Mouse (Mus musculus) naive thymus-derived CD4-positive, alpha-beta T cell, adult 2 months (primary cell): ENCODE measurements at regions not wholly inside any gene's neighbourhood (a gene's known extent, or its start where the extent isn't known, plus 50 kb on each side); places are given as distances from the start of the nearest gene placed in this dataset.

Experiments
- DNase-seq: peaks from one replicate; pipeline ENCODE4 v3.0.0-alpha.2; 2011; ENCODE audit warnings: low read depth

DNA sequence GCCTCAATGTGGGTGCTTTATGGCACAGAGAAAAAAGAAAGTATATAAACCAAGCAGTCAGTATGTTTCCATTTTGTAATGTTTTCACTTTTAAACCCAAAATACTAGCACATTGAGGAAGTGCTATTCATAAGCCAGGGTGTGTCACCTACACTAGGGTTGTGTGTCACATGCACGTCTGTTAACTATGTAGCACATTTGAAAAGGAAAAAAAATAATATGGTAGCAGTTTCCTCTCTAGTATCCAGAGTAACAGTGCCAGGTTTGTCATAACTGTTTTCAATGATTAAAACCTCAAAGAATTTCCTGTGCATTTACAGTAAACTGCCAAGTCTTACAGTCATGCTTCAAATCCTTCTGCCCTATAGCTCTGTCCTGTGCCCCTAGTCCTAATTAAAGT lies 424.8 kb downstream of the Tmem161b start:
- DNase-seq = no peak

DNA sequence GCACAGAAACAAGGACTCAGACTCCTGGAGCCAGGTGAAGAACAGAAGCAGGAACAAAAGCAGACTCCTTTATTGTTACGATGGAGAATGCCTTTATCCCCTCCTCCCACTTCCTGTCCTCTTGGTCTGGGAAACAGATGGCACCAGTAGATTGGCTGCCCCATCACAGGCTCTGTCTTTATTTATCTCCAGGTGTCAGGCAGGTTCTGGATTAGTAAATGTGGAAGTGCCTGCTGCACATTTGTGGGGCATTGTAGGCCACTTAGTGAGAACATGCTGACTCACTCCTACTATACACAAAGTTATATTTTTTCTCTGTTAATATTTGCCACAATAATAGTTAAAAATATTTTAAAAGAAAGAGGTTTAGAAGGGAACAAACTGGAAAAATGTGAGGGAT lies 426.0 kb downstream of the Tmem161b start:
- no peak for DNase-seq

DNA sequence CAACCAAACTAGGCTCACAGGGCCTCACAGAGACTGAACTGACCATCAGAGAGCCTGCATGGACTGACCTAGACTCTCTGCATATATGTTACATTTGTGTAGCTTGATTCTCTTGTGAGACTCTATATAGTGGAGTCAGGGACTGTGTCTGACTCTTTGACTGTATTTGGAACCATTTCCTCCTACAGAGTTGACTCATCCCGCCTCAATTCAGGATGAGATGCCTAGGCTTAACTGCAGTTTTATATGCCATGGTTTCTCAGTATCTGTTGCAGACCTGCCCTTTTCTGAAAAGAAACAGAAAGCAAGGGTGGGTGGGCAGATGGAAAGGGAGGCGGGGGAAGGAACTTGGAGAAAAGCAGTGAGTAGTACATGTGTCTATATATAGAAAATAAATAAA lies 441.9 kb downstream of the Tmem161b start:
- DNase-seq = no peak

DNA sequence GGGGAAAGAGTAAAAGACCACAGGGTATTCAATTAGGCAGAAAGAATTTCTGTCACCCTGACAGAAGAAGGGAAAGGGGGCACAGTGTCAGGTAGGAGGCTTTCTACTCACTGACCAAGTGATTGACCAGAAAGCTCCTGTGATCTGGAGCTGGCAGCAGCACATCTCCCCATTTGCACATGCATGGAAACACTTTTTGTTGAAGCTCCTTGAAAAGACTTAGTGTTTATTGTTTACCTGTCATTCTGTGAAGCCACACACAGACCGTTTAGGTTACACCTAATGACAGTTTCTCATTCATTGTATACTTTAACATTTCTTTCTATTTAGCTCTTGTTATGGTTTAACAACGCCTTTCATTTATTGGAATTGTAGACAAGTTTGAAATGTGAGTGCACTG lies 458.9 kb downstream of the Tmem161b start:
- DNase-seq = no peak

DNA sequence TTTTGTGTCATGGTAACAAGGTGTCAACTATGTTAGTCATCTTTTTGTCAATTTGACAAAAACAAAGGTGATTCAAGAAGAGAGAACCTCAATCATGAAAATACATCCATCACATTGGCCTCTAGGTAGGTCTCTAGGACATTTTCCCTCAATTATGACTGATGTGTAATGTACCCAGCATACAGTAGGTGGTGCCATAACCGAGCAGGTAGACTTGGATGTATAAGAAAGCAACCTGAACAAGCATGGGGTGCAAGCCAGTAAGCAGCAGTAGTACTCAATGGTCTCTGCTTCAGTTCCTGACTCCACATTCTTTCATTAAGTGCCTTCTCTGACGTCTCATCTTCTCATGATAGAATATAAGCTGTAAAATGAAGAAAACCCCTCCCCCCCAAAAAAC lies 463.8 kb downstream of the Tmem161b start:
- no peak for DNase-seq

DNA sequence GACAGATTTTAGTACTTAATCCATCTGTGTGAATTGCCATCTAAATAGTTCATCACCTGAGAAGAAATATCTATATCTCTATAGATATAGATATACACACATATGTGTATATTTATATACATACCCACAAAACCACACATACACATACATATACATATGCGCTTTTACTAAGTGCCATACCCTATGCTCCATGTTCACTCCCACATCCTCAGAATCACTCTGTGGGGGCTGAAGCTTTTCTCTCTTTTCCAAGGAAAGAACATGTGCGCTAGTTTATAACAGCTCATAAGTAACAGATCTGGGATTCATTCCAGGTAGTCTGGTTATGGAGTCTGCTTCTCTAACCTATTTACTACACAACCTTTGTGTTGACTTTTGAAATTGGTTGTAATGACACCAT lies 471.4 kb downstream of the Tmem161b start:
- DNase-seq = no peak

DNA sequence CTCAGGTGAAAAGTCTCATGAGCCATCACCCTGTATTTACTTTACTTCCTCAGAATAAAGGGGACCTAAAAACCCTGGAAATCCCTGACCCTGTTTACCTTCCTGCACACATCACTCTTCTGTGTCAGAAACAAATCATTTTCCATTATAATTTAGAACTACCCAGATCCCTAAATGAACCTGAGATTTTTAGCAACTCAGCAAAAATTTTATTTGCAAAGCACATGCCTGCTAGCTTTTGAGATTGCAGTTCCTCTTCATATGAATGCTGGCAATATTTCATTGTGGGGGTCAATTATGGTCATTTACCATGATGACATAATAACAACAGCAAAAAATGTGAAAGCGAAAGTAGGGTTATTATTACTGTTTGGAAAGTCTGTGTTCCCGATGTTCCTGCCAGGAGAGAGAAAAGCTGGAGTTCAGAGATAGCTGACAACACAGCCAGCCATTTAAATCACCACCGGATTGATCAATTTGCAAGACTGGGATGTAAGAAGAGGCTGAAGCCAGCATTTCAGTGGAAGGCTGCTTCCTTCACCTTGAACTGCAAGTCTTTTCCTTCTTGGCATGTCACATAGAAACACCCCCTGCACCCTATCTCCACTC lies 476.5 kb downstream of the Tmem161b start:
- DNase-seq = no peak

DNA sequence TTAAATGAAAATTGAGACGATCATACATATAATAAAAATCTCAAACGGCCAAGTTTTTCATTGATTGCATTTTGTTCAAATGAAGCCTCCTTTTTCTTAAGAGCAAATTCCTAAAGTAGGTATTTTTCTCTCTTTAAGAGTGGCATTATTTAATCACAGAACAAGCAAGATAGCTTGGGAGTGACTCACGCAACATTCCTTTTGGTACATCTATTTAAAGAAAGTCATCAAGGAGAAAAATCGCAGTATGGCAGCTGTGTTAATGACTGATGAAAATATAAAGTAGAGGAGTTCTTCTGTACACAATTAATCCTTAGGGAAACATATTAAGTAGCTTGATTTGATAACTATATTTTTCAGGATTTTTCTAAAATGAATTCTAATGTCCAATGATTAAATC lies 448.0 kb upstream of the Ccnh start:
- DNase-seq = no peak

DNA sequence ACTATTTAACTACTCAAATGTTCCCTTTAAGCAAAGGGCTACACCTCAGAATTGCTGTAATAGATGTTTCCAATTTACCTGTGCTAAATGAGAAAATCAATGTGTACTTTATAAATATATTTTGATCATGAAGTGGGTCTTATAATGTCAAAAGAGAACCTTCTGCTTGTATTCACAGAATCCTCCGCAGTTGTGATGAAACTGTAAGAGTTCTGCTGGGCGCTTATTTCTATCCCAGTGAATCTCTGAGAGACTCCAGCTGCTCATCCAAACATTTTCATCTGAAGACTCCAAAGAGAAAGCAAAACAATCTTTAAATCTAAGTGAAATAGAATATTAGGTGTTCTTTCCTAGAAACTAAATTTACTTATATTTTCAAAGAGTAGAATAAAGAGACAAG lies 440.9 kb upstream of the Ccnh start:
- DNase-seq = no peak

DNA sequence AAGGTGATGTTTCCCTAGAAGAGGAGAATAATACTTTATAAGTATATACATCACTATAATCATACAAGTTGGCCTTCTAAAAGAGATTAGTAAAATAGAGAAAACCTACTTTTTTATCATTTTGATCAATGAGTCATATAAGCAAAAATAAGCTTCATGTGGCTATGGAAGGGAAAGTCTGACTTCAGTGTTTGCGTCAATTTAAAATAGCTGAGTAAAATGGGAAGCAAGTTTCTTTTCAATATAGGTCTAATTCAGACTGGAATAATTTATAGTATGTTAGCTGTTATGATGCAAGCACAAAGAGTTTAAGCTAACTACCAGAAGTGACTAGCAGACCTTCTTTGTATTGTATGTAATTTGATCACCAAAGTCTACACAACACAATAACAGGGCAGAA lies 440.0 kb upstream of the Ccnh start:
- DNase-seq = no peak

DNA sequence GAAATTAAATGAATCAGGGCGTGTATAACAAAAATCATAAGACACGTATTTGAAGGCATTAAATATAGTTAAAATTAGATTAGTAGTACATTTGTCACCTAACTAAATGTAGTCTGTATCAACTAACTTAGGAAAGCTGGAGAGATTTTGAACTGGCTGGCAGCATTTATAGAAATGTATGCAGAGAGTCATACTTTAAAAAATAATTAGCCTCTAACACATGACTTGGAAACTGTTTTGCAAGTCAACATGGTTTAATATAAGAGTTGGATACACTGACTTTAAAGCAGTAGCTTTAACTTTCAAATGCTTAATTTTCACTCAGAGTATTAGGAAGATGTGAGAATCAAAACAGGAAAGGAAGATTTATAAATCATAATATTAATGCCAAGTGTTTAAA lies 439.1 kb upstream of the Ccnh start:
- no peak for DNase-seq

DNA sequence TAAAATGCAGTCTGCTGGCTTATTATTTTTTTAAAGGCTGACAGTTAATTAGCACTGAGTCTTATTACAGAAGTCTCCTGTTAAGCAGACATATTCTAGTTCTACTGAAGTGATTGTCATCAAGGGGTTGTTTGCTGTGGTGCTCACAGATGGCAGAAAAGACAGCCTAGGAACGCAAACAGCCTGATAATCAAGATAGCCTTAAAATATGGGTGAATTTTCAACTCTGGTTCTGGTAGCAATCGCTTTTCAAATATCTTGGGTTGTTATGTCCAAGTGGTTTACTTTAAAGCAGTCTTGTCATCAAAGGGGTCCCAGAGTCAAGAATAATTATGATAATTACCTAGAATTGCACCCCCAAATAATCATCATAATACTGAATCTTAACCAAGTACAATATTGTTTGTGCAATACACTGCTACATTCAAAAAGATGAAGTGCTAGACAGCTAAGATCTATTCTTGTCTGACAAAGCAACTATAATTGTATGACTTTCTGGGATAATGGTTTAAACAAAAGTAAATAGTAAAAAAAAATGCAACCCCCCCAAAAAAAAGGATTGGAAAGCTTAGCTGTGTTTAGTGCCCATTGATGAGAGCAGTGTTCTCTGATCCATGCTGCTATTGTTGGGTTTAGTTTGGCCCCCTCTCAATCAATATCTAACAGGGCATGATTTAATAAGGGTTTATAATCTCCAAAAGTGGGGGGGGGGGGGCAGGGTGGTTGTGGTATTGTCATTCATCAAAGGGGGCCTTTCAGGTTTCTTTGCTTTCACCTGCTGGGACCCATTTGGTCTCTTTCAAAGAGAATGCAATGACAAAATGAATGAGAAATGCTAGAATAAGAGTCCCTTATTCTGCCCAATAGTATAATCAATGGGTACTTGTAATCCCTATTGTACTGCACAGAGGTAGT lies 437.4 kb upstream of the Ccnh start:
- DNase-seq = no peak

DNA sequence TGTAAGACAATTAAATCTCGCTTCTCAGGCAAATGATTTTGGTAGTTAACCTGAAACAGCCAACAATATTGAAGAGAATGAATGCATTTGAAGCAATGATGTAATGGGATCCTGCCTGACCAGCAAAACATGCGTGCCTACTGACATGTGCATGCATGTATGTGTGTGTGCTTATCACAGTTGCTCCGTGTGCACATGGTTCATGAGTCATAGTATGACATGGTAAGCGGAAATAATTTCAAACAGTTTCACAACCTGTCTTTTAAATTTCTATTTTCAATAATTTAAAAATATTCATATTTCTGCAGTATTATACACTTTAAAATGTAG lies 436.8 kb upstream of the Ccnh start:
- DNase-seq = no peak

DNA sequence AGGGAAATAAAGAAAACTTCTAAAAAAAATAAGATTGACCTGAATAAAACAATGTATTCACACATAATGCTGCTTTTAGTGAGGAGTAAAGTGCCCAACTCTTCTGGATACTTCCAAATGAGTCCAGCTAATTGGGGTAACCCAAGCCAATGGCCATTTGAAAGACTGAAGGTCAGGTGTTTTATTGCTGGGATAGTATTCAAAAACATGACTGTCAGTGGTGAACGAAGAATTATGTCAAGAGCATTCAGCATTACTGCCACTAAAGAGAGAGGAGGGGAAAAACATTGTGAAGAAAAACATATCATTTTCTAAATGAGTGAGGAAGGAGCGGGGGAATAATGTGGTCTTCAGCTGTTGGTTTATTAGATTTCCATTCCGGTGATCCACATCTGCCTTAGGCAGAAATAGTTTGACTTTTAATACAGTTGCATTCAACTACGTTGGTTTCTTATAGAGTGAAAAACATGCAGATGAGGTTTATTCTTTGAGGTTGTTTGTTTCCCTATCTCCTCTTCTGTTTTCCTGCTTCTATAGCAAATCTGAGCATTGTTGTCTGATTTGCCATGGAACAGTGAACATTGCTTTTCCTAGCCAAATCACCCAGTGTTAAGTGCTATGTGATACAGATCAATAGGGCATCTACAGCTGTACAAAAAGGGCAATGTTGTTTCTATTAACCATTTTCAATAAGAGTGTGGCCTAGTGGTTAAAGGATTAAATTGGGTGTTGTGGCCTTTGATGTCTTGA lies 435.3 kb upstream of the Ccnh start:
- no peak for DNase-seq

DNA sequence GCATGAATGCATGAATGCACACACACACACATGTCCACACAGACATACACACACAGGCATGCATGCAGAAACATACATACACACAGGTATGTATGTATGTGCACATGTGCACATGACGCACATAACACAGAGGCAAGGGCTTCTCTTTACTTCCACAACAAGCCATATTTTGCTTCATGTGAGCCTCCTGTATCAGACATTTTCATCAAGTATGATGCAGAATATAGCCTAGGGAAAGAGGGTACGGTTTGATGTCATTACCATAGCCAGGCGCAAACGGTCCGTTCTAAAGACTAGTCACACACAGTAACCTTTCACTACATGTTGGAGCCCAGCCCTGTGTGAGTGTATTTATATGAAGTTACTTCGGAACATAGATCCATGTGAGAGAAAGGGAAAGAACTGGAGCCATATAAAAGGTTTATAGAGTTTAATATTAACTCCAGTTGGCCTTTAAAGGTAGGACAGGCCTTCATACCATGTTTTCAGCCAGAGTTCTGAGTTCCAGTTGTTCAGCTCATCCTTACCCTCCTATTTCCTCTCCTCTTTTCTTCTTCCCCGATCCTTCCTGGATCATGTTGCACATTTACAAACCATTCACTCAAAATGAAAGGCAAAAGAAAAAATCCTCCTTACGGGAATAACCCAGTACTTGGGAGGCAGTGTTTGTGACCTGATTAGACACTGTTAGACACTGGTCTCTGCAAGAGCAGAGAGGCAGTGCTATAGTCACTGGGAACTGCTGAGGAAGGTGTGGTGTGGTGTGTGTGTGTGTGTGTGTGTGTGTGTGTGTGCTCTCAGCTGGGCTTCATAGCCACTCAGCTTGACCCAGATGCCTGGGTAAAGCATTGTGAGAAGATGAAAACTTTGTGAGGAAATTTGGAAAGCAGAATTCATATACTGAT lies 434.1 kb upstream of the Ccnh start:
- no peak for DNase-seq

DNA sequence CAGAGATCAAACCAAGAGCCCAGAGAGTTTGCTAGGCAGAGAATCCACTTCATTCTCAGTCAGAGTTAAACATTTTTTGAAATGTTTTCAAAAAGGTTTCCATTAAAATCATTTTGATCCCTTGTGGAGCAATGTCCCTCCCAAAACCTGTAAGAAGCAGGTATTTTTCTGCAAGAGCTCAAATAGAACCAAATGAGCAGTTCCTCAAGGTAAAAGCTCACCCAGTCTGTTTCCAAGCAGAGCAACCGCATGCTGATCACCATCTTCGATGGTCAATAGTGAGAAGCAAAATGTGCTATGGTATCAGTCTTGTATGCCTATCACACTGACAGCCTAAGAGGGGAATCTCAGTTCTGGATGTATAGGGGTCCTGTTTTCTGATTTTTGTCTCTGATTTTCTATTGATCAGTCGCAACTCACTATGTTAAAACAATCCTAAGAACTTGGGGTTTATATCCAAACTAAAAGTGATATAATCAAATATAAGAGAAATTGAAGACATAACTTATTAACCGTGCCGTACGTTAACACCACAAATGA lies 432.3 kb upstream of the Ccnh start:
- no peak for DNase-seq

DNA sequence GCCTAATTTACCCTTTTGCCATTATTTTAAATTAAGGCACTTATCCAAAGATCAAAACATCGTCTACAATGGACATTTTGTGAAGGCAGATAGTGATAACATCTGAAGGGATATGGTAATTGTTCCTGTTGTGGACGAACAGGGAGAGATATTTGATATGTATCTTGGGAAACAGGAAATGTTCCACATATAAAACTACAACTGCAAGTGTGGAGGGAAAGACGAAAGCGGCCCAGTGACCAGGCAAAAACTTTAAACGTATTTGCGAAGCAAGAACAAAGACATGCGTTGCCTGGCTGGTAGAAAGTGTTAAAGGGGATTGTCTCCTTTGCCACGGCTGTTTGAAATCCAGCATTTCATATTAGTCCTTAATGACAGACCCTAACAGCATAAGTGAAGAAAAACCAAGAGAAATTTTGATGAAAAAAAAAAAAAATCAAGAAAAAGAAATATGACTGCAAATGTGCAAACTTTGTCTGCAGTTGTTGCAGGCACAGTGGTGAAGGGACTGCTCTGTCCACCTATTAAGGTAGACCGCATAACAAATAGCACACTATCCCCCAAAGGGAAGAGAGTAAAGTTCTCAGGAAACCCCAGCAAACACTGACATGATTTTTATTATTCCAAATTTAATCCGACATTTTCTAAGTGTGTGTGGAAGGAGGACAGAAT lies 431.2 kb upstream of the Ccnh start:
- no peak for DNase-seq

DNA sequence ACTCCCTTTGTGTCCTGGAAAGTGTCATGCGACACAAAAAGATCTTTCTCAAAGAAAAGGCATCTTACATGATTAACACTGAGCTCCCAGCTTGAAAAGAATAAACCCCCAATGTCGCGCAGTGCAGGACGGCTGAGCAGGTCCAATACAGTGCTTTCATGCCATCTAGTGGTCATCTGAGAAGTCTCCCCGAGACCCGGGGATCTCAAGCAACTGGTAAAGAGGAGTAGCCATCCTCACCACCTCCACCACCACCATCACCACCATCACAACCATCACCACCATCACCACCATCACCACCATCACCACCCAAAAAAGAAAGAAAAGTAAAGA lies 430.7 kb upstream of the Ccnh start:
- peak; percentile 1 for DNase-seq

DNA sequence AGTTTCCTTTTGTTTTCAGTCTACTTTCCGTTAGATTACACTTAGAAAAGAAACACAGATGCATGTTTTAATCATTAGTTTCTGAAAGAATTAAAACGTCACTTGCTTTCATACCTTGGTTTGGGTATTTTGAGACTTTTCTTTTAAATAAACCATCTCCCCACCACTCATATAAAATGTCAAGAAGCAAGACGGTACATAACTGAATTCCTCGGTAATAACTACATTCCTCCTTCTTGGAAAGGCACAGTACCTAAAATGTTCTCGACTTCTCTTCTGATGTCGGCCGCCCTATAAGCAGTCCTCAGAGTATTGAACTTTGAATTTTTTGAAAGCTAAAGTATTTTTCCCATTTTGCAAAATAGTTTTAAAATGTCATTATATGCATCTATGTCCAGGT lies 430.1 kb upstream of the Ccnh start:
- no peak for DNase-seq

DNA sequence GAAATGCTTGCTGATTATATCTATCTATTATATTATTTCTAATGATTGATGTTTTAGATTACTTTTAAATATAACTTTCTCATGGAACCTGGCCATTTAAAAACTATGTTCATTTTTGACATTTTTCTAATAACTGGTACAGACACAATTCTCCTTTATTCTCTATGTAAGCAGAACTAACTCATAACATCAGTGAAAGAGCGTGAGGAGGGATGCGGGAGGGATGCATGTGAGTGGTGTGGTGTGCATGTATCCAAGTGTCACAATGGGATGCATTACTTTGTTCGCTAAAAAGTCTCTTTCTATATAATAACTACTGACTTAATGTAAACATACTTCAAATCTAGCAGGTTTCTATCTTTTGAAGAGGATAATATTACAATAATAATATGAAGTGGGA lies 428.7 kb upstream of the Ccnh start:
- no peak for DNase-seq

DNA sequence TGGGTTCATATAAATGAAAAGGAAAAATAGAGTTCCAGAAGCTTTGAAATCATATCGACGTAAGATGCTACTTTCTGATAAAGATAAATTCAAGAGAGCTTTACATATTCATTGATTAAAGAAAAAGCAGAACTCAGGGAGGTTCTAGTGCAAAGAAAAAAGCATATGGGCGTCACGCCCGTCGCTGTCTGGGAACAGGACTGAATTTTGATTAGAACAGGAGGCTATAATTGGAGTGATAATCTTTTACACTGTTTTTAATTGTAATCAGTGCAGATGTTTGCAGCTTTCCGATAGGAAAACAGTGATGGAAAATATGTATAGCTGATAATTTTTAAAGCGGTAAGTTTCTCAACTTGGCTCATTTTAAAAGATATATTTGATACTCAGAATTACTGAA lies 428.2 kb upstream of the Ccnh start:
- no peak for DNase-seq

DNA sequence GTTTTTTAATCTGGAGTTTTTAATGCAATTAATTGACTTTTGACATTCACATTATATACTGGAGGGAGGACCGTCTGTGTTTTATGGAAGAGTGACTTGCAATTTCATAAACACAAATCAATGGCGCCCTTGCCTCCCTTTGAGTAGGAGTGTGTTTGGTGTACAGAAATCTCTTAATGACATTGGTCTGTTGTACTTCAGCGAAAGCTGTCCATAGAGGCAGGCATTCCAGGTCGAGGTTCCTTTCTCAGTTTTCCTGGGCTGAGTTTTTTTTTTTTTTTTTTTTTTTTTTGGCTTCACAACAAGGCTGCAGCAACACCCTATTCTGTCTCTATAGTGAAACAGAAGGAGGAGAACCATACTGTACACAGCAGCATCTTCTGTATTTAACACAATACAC lies 427.4 kb upstream of the Ccnh start:
- no peak for DNase-seq
